Mouse (Mus musculus) forebrain, embryonic 16.5 days (tissue): ENCODE measurements at regions not wholly inside any gene's neighbourhood (a gene's known extent, or its start where the extent isn't known, plus 50 kb on each side); places are given as distances from the start of the nearest gene placed in this dataset.

Experiments used
- ATAC-seq: fragments of 200-750 bp; cut with Nextera tagmentation; 2 replicates; pipeline ENCODE4 v1.8.0; 2017; ENCODE audit warnings: mild to moderate bottlenecking, moderate library complexity
- H3K27ac ChIP-seq: fragments of 300-500 bp; sonication (generic); 2 replicates; pipeline ENCODE4 v1.5.1; 2014; ENCODE audit warnings: low read length, control low read depth
- H3K27me3 ChIP-seq: fragments of 300-500 bp; sonication (generic); replicated peaks from 2 replicates; pipeline ENCODE4 v1.6.1; 2014; ENCODE audit warnings: low read length; ENCODE audit not compliant: control insufficient read depth, insufficient read depth
- H3K36me3 ChIP-seq: fragments of 300-500 bp; sonication (generic); 2 replicates; pipeline ENCODE4 v1.6.1; 2014; ENCODE audit not compliant: control insufficient read depth, insufficient read depth
- H3K4me1 ChIP-seq: fragments of 300-500 bp; sonication (generic); replicated peaks from 2 replicates; pipeline ENCODE4 v1.6.1; 2014; ENCODE audit warnings: low read length; ENCODE audit not compliant: control insufficient read depth, insufficient read depth
- H3K4me2 ChIP-seq: fragments of 300-500 bp; sonication (generic); 2 replicates; pipeline ENCODE4 v1.6.1; 2014; ENCODE audit warnings: mild to moderate bottlenecking, low read length, control low read depth
- H3K4me3 ChIP-seq: fragments of 300-500 bp; sonication (generic); replicated peaks from 2 replicates; pipeline ENCODE4 v1.5.1; 2014; ENCODE audit warnings: mild to moderate bottlenecking, low read length, control low read depth
- H3K9ac ChIP-seq: fragments of 300-500 bp; sonication (generic); replicated peaks from 2 replicates; pipeline ENCODE4 v1.6.1; 2014; ENCODE audit warnings: low read depth, low read length, control low read depth
- H3K9me3 ChIP-seq: fragments of 300-500 bp; sonication (generic); 2 replicates; pipeline ENCODE4 v1.6.1; 2016; ENCODE audit warnings: low read length; ENCODE audit not compliant: control insufficient read depth
- WGBS: fragments of 180-500 bp; shearing (Covaris S2); extraction: QIAGEN DNeasy Blood & Tissue Kit; methylation state at CpG from one replicate; pipeline ENCODE4 v1.1.7; 2014; 5-methylcytosine and 5-hydroxymethylcytosine counted together

DNA sequence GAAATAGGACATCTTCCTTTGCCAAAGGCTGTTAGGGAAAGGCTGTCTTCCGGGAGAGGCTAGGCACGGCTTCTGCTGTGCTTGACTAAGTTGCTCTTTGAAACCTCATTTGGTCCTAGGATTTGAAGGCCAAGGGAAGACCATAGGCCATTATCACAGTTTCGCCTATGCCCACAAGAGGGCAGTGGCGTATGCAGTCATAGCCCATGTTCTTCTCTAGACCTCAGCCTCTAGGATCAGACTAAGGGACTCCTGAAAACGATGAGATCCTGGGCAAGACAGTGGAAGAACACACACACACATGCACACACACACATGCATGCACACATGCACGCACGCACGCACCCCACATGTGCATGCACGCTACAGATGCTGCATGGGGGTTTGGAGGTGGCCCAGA lies 87.5 kb upstream of the Usp24 start:
- no peak overlapping the region for H3K4me2 ChIP-seq
- no peaks in the 10 kb centered on the region; the same call in 1 of the 2 replicates for H3K9me3 ChIP-seq
- ATAC-seq: peak; percentile 55
- no peak overlapping the region for H3K4me3 ChIP-seq
- WGBS: 39% methylated on average over 9 of the region's 9 CpGs
- H3K4me1 ChIP-seq: no peaks in the 10 kb centered on the region; the same call in 1 of the 2 replicates
- no peak overlapping the region for H3K9ac ChIP-seq
- H3K36me3 ChIP-seq: no peaks in the 10 kb centered on the region
- H3K27me3 ChIP-seq: no peaks in the 10 kb centered on the region
- no peak overlapping the region for H3K27ac ChIP-seq

DNA sequence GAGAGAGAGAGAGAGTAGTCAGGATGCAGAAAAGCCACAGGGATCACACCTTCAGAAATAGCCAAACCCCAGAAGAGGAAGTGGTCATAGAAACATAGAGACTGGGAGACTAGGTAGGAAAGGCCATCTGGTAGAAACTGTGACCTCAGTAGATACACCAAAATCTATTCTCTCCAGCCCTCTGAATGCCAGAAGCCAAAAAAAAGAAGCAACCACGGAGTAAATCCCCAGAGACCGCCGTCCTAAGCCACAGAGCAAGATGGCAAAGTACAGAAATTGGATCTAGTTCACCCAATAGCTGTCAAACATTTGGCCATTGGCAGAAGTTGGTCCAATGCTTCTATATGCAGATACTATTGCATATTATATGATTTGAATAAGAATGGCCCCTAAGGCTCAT lies 86.5 kb upstream of the Usp24 start:
- WGBS: 79% methylated on average over 3 of the region's 3 CpGs
- H3K36me3 ChIP-seq: no peaks in the 10 kb centered on the region

DNA sequence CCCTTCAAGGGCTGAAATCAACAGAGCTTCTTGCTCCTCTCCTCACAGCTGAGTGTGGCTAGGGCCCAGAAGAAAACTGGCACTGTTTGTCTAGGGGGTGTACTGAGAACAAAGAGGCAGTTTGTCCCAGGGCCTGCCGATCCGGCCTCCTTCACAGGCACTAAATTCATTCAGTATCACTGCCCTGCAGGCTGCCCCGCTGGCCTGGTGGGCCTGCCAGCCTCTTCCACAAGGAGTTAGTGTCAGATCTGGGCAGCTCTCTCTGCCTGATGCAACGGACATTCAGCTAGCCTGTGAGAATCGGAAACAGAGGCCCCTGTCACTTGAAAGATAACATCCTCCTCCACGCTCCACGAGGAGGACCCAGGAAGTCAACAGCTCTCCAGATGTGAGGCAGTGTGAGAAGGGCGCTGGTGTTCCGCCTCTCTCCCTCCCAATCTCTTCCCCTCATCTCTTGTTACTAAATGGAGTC lies 83.5 kb upstream of the Usp24 start:
- Histone ChIP-seq H3K4me1 (no peaks in the 10 kb centered on the region; the same call in 1 of the 2 replicates), H3K4me2 (no peak overlapping the region), H3K27ac (peak overlapping the region; percentile 57), H3K27me3 (no peaks in the 10 kb centered on the region), H3K9me3 (no peaks in the 10 kb centered on the region; the same call in 1 of the 2 replicates), H3K36me3 (no peaks in the 10 kb centered on the region), H3K4me3 (no peak overlapping the region), H3K9ac (no peak overlapping the region)
- ATAC-seq: peak; percentile 80
- 45% methylated on average over 9 of the region's 9 CpGs for WGBS

More for the DNA sequence above, 86.5 kb upstream of the Usp24 start:
- H3K27me3 ChIP-seq: no peaks in the 10 kb centered on the region
- ATAC-seq: no peak
- H3K4me3 ChIP-seq: no peak overlapping the region
- H3K4me2 ChIP-seq: no peak overlapping the region
- no peak overlapping the region for H3K9ac ChIP-seq
- H3K4me1 ChIP-seq: no peaks in the 10 kb centered on the region; the same call in 1 of the 2 replicates
- no peak overlapping the region for H3K27ac ChIP-seq
- H3K9me3 ChIP-seq: no peaks in the 10 kb centered on the region; the same call in 1 of the 2 replicates

DNA sequence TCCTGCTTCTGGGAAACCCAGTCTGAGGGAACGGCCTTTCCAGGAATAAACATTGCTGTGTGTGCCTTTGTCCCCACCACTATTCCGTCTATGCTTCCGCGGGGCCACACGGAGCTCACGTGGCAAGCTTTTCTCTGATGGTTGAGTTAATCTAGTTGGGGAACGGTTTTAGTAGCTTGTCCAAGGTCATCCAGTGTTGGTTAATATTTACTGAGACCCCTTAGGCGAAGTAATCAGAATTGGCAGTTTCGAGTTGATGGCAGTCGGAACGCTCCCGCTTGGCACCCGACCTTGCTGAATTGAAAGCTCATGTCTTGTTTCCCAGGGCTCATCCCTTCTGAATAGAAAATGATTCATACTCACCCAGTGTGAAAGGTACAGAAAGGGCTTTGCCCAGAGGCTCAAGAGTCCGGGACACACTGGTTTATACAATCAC lies 71.6 kb upstream of the Usp24 start:
- H3K4me1 ChIP-seq: no peaks in the 10 kb centered on the region
- H3K36me3 ChIP-seq: no peaks in the 10 kb centered on the region
- H3K27me3 ChIP-seq: no peaks in the 10 kb centered on the region
- no peak for ATAC-seq
- no peak overlapping the region for H3K27ac ChIP-seq
- H3K9me3 ChIP-seq: no peaks in the 10 kb centered on the region
- H3K9ac ChIP-seq: no peak overlapping the region
- 84% methylated on average over 14 of the region's 14 CpGs for WGBS
- no peak overlapping the region for H3K4me2 ChIP-seq
- H3K4me3 ChIP-seq: no peak overlapping the region

DNA sequence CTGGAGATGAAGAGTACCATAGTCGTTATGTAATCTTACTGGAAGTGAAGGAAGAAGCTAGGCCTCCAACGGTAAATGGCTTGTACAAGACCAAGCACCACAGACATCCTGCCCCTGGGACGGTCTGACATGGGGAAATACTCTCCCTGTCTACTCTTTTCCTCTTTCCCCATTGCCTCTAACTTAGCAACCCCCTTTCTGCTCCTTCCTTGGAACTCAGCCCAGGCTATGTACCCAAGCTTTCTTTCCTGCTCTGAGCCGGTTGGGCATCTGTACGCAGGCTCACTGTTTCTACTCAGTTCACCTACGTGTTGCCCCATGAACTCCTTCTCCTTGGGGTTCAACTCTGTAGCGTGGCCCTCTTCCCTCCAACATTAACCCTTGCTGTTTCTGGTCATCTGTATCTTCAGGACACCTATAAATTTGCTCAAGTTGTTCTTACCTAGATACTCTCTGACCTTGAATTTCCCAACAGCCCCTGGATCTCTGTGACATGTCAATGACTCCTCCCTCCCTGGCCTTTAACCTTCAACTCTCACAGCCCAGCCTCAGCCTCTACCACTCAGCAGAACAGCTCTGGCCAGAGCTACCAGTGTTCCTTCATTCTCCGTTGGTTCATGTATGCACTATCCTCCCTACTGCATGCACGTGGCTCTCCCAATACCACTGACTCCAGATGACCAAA lies 71.0 kb upstream of the Usp24 start:
- H3K4me2 ChIP-seq: no peak overlapping the region
- H3K27me3 ChIP-seq: no peaks in the 10 kb centered on the region
- ATAC-seq: no peak
- no peak overlapping the region for H3K9ac ChIP-seq
- H3K27ac ChIP-seq: no peak overlapping the region
- no peaks in the 10 kb centered on the region for H3K36me3 ChIP-seq
- no peaks in the 10 kb centered on the region for H3K9me3 ChIP-seq
- no peaks in the 10 kb centered on the region for H3K4me1 ChIP-seq
- WGBS: 83% methylated on average over 9 of the region's 9 CpGs
- no peak overlapping the region for H3K4me3 ChIP-seq

DNA sequence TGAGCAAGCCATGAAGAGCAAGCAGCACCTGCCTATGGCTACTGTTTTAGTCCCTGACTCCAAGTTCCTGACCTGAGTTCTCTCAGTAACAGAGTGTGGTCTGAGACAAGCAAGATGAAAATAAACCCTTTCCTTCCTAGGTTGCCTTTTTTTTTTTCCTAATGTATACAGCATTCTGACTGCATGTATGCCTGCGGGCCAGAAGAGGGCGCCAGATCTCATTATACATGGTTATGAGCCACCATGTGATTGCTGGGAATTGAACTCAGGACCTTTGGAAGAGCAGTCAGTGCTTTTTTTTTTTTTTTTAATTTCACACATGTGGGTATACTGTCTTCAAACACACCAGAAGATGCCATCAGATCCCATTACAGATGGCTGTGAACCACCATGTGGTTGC lies 69.3 kb upstream of the Usp24 start:
- WGBS: 67% methylated on average over 2 of the region's 2 CpGs
- Histone ChIP-seq H3K4me2 (no peak overlapping the region), H3K27me3 (no peaks in the 10 kb centered on the region), H3K9me3 (no peaks in the 10 kb centered on the region), H3K9ac (no peak overlapping the region), H3K4me3 (no peak overlapping the region), H3K36me3 (no peaks in the 10 kb centered on the region), H3K4me1 (no peaks in the 10 kb centered on the region), H3K27ac (no peak overlapping the region)
- no peak for ATAC-seq

DNA sequence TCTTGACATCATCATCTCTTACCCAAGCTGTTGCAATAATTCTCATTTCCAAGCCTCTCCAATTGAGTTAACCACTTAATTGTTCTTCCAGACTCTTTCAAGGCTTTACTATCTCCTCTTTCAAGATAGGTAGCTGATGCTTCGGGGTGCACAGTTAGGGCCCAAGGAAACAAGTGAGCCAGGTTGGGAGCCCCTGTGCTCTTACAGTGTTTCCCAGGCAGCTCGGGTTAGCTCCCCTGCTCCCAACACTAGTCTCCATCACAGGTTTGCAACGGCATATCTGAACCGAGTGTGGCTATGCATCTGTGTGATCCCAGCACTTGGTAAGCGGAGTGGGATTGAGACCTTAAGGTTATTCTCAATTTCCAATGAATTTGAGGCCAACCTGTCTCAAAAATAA lies 68.6 kb upstream of the Usp24 start:
- ATAC-seq: no peak
- no peaks in the 10 kb centered on the region for H3K9me3 ChIP-seq
- H3K9ac ChIP-seq: no peak overlapping the region
- H3K36me3 ChIP-seq: no peaks in the 10 kb centered on the region
- H3K27me3 ChIP-seq: no peaks in the 10 kb centered on the region
- H3K4me3 ChIP-seq: no peak overlapping the region
- no peak overlapping the region for H3K27ac ChIP-seq
- WGBS: 92% methylated on average over 5 of the region's 5 CpGs
- no peak overlapping the region for H3K4me2 ChIP-seq
- no peaks in the 10 kb centered on the region for H3K4me1 ChIP-seq

DNA sequence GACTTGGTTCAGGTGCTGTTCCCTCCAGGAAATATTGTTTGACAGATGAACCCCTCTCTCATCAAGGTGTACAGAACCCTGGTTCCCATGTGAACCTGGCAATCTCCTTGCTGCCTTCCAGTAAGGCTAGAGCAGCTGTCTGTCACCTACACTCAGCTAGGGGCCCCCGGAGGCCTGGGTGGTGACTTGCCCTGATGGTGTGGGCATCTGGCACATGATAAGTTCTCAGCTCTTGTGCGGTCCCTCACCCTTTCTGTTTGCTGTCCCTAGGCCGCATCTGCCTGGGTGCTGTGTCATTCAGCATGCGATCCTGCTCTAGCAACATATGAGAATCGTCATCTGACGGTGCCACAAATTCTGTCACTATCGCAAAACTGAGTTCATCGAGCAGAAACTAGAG lies 67.7 kb upstream of the Usp24 start:
- no peak overlapping the region for H3K9ac ChIP-seq
- H3K9me3 ChIP-seq: no peaks in the 10 kb centered on the region
- no peak for ATAC-seq
- H3K27ac ChIP-seq: no peak overlapping the region
- H3K27me3 ChIP-seq: no peaks in the 10 kb centered on the region
- H3K4me2 ChIP-seq: no peak overlapping the region
- H3K4me3 ChIP-seq: no peak overlapping the region
- no peaks in the 10 kb centered on the region for H3K4me1 ChIP-seq
- 96% methylated on average over 8 of the region's 8 CpGs for WGBS
- H3K36me3 ChIP-seq: no peaks in the 10 kb centered on the region

DNA sequence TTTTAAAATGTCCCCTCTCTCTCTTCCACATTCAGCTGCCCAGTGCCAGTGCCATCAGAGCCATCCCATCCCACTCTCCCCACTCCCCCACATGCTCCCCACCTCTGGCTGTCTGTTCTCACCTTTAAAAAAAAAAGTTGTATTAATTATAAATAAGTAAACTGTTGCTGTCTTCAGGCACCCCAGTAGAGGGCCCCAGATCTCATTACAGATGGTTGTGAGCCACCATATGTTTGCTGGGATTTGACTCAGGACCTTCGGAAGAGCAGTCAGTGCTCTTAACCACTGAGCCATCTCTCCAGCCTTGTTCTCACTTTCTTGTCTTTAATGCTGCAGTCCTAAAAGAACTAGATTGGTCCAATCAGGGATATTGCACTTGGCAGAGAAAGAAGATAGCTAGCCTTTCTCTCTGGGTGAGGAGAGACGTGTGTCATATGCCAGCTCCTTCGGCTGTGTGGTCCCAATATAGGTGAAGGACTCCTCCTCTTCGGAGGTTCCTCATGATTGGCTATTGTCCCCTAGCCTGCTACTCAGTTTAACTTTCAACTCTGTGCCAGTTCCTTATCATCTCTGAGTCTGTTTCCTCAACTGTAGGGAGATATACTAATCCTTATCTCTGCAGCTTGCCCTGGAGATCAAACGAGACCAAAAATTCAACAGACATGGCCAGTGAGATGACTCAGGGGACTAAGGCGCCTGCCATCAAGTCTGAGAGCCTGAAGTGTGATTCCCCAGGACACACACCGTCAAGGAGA lies 66.8 kb upstream of the Usp24 start:
- Histone ChIP-seq H3K27me3 (no peaks in the 10 kb centered on the region), H3K27ac (no peak overlapping the region), H3K9ac (no peak overlapping the region), H3K4me1 (no peaks in the 10 kb centered on the region), H3K4me3 (no peak overlapping the region), H3K4me2 (no peak overlapping the region), H3K9me3 (no peaks in the 10 kb centered on the region), H3K36me3 (no peaks in the 10 kb centered on the region)
- no peak for ATAC-seq
- WGBS: 86% methylated on average over 7 of the region's 7 CpGs
